Mouse (Mus musculus): ENCODE measurements around the gene Irf8.
"Not testable (repeated sequence)": the region's sequence is repeated elsewhere in the genome, so short reads cannot be mapped to it uniquely, and the experiment has no call there.

Irf8 gene

DNA sequence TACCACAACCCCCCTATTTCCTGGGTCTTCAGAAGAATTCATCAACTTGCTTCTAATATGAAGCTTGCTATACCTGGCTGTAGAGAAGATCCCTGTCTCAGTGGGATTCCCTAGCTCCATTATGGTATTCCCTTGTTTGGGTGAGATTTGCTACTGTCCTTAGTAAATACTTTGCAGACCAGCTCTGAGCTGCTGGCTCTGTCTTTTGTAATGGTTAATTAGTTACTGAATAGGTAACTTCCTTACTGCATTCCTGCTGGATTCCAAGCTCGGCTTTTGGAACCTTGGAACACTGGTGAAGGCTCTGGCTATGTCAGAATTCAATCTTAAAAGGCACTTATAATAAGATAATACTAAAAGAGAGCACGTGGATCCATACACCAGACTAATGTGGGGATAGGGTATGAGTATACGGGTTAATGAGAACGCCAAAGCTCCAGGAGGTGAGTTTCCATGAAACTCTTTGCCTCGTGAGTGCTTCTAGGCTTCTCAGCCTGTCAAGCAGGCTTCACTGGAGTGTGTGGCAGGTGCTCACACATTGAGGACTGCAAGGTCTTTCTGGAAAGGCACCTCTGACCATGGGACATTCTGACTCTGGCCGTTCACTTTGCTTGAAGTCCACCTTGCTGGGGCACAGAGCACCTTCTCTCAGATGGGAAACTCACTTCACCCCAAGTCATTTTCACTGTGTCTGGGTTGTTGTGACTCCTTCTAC, 67.7 kb downstream of the Irf8 start:
- DNase-seq: not testable (repeated sequence)

DNA sequence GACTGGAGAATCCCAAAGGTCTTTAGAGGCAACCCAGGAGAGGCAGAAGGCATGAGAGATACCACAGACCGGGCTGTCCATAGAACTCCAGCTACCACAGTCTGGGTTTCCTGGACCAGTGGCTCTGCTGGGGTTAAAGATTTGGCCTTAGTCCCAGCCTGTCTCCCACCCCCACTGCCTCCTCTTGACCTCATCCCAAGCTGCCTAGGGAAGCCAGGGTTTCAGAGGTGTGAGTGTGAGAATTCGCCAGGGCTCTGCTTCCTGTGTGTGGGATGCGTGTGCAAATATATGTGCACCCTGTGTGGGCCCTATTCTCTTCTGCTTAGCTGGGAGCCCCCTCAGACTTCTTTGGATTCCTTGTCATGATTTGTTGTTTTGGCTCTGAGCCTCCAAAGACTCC, 68.6 kb downstream of the Irf8 start:
- DNase-seq: no peak
